8 mouse cellular contexts compared by ENCODE assay signal in genomic region chr2:146226484-146226883, GRCm38 (mm10). TPM values are rescaled to one million over a fixed set of nuclear protein-coding genes. Genes with fewer than 3 reads are reported as not detected.
A peak's percentile ranks its signal among the peaks of the same experiment; 100 is the strongest.
DNase-seq lines count a peak whose midpoint lies in the region; ATAC-seq lines count a peak whose summit lies in the region.

No protein-coding gene starts in this region.

- no peak overlapping the region for H3K27ac ChIP-seq in hindbrain, embryonic 11.5 days (ENCODE audit: low read depth, low read length)
- no peak overlapping the region for H3K27ac ChIP-seq in lung, embryonic 16.5 days (ENCODE audit: low read length)

- intact Hi-C loops in gastrocnemius, postnatal 36 days (cut with DNase I), result no loop called here

- no peak overlapping the region for H3K4me3 ChIP-seq in hindbrain, embryonic 11.5 days (ENCODE audit: low read depth, low read length)
- no peak overlapping the region for H3K4me3 ChIP-seq in lung, embryonic 16.5 days (ENCODE audit: low read length)

- no peak overlapping the region for H3K4me2 ChIP-seq in hindbrain, embryonic 11.5 days (replicated peaks; ENCODE audit: low read depth, low read length)
- no peak overlapping the region for H3K4me2 ChIP-seq in lung, embryonic 16.5 days (ENCODE audit: low read depth, low read length)

- H3K36me3 ChIP-seq in hindbrain, embryonic 11.5 days (ENCODE audit: control insufficient read depth, insufficient read depth, low read length), result no peaks in the 10 kb centered on the region
- no peaks in the 10 kb centered on the region for H3K36me3 ChIP-seq in lung, embryonic 16.5 days (ENCODE audit: control insufficient read depth, insufficient read depth, low read length)

- H3K27me3 ChIP-seq in hindbrain, embryonic 11.5 days (ENCODE audit: control insufficient read depth, insufficient read depth, low read length), result peaks cover 42% of the 10 kb centered on the region
- H3K27me3 ChIP-seq in lung, embryonic 16.5 days (ENCODE audit: control insufficient read depth, insufficient read depth, low read depth, low read length), result peaks cover 67% of the 10 kb centered on the region

- H3K9me3 ChIP-seq in hindbrain, embryonic 11.5 days (ENCODE audit: control insufficient read depth, low read length), result no peaks in the 10 kb centered on the region
- no peaks in the 10 kb centered on the region for H3K9me3 ChIP-seq in lung, embryonic 16.5 days (ENCODE audit: control insufficient read depth, low read length)

- H3K4me1 ChIP-seq in hindbrain, embryonic 11.5 days (replicated peaks; ENCODE audit: control insufficient read depth, insufficient read depth, low read length), result peaks cover 5% of the 10 kb centered on the region
- peaks cover 19% of the 10 kb centered on the region for H3K4me1 ChIP-seq in lung, embryonic 16.5 days (replicated peaks; ENCODE audit: control insufficient read depth, insufficient read depth, low read length)

- 4% methylated on average over 9 of the region's 9 CpGs for WGBS in hindbrain, embryonic 11.5 days
- WGBS in lung, embryonic 16.5 days, result 2% methylated on average over 9 of the region's 9 CpGs

- no peak for ATAC-seq in hindbrain, embryonic 11.5 days (ENCODE audit: low FRiP score)
- peak; percentile 68 for ATAC-seq in lung, embryonic 16.5 days (ENCODE audit: low read depth)

- peak; percentile 21 to 36 for DNase-seq in gastrocnemius, postnatal 4 days (ENCODE audit: low spot score in 2 of 2)
- no peak for DNase-seq in gastrocnemius, postnatal 36 days
- DNase-seq in adrenal gland, adult 8-10 months, result peak; percentile 38
- peak; percentile 69 for DNase-seq in hindbrain, embryonic 11.5 days (ENCODE audit: low spot score)
- peak; percentile 59 for DNase-seq in testis, postnatal 10 days (ENCODE audit: low spot score)
- DNase-seq in urinary bladder, postnatal 25 days (ENCODE audit: low spot score), result no peak
- no peak for DNase-seq in right cerebral cortex, postnatal 4 days

- H3K9ac ChIP-seq in hindbrain, embryonic 11.5 days (ENCODE audit: low read depth, low read length), result no peak overlapping the region
- no peak overlapping the region for H3K9ac ChIP-seq in lung, embryonic 16.5 days (ENCODE audit: low read length)

RNA-seq across cellular contexts. Expression of gene Insm1, which starts 4.8 kb away (rescaled TPM):
- total RNA-seq in gastrocnemius, postnatal 4 days (2021), result under 1 TPM in 1 of 2 experiments, not detected in 1; 0.12 TPM
- total RNA-seq in gastrocnemius, postnatal 36 days (2021), result not detected
- total RNA-seq in adrenal gland, adult 8-10 months (2022), result 10 to 100 TPM in 2 of 4 experiments, 1 to 10 TPM in 2; 7.0 to 18.3 (median 10.6) TPM
- polyA plus RNA-seq in hindbrain, embryonic 11.5 days (2014; fragmentation: Nextera tagmentation; extraction: Ambion mirVana), result 11.9 and 12.3 TPM in 2 replicates
- 0.06 TPM in 1 of 2 replicates, not detected in the other for polyA plus RNA-seq in lung, embryonic 16.5 days (2015; fragmentation: Nextera tagmentation; extraction: Ambion mirVana)

Comparison
In these comparisons a context has a peak if more than half of its experiments do, and no peak if none do; other contexts are left out.
1. DNase-seq: peak in gastrocnemius, postnatal 4 days (2 of 2), adrenal gland, adult 8-10 months (single experiment), hindbrain, embryonic 11.5 days (single experiment) and testis, postnatal 10 days (single experiment); none in gastrocnemius, postnatal 36 days (0 of 2), urinary bladder, postnatal 25 days (single experiment) and right cerebral cortex, postnatal 4 days (single experiment).
2. RNA of gene Insm1, which starts 4.8 kb away (total RNA-seq): 7.0 to 18.3 TPM in adrenal gland, adult 8-10 months; 0.12 TPM in gastrocnemius, postnatal 4 days and not detected in gastrocnemius, postnatal 36 days; every median in the first group is over 4 times any median in the second.